Mouse (Mus musculus) megakaryocyte, embryonic 14.5 days (primary cell): ENCODE results near the gene Vhl.

Experiments
- FLI1 ChIP-seq: IDR thresholded peaks from 2 replicates; pipeline ENCODE4 v1.6.1; 2012; ENCODE audit warnings: low read length, inconsistent platforms, mixed read lengths
- GATA1 ChIP-seq: IDR thresholded peaks from 3 replicates; pipeline ENCODE4 v1.6.1; 2012; ENCODE audit warnings: mixed read lengths, low read length, inconsistent platforms, borderline replicate concordance

- no peak for TF ChIP-seq GATA1
- TF ChIP-seq FLI1 = no peak
Measured at GRCm38 (mm10) chr6:113661353-113662241, 37.8 kb downstream of the Vhl start.
